Mouse (Mus musculus) embryonic facial prominence, embryonic 14.5 days (tissue): ENCODE measurements around the gene Atrnl1. TPM values are rescaled to one million over a fixed set of nuclear protein-coding genes. Genes with fewer than 3 reads are reported as not detected.
"Not testable (repeated sequence)": the region's sequence is repeated elsewhere in the genome, so short reads cannot be mapped to it uniquely, and the experiment has no call there.

Source experiments
- ATAC-seq: fragments of 200-750 bp; cut with Nextera tagmentation; 2 replicates; pipeline ENCODE4 v1.8.0; 2017; ENCODE audit warnings: low read depth, moderate number of reproducible peaks, moderate TSS enrichment
- DNase-seq: peaks from one replicate; pipeline ENCODE4 v3.0.0-alpha.2; 2015; ENCODE audit warnings: low spot score
- H3K27ac ChIP-seq: fragments of 300-500 bp; sonication (generic); replicated peaks from 2 replicates; pipeline ENCODE4 v1.5.1; 2014; ENCODE audit warnings: low read depth, mild to moderate bottlenecking, low read length, moderate library complexity
- H3K27me3 ChIP-seq: fragments of 300-500 bp; sonication (generic); replicated peaks from 2 replicates; pipeline ENCODE4 v1.6.1; 2014; ENCODE audit warnings: low read length; ENCODE audit not compliant: control insufficient read depth, insufficient read depth
- H3K36me3 ChIP-seq: fragments of 300-500 bp; sonication (generic); 2 replicates; pipeline ENCODE4 v1.6.1; 2014; ENCODE audit warnings: low read length, mixed read lengths; ENCODE audit not compliant: control insufficient read depth, insufficient read depth
- H3K4me1 ChIP-seq: fragments of 300-500 bp; sonication (generic); 2 replicates; pipeline ENCODE4 v1.6.1; 2014; ENCODE audit warnings: antibody characterized with exemption, low read length; ENCODE audit not compliant: control insufficient read depth, insufficient read depth
- H3K4me2 ChIP-seq: fragments of 300-500 bp; sonication (generic); 2 replicates; pipeline ENCODE4 v1.6.1; 2014; ENCODE audit warnings: low read depth, mild to moderate bottlenecking, low read length, moderate library complexity, mixed read lengths
- H3K4me3 ChIP-seq: fragments of 300-500 bp; sonication (generic); 2 replicates; pipeline ENCODE4 v1.5.1; 2014; ENCODE audit warnings: low read depth, mild to moderate bottlenecking, low read length
- H3K9ac ChIP-seq: fragments of 300-500 bp; sonication (generic); 2 replicates; pipeline ENCODE4 v1.6.1; 2014; ENCODE audit warnings: low read depth, mild to moderate bottlenecking, low read length, moderate library complexity, mixed read lengths
- H3K9me3 ChIP-seq: fragments of 300-500 bp; sonication (generic); 2 replicates; pipeline ENCODE4 v1.6.1; 2016; ENCODE audit warnings: low read length; ENCODE audit not compliant: control insufficient read depth
- WGBS: fragments of 180-500 bp; shearing (Covaris S2); extraction: QIAGEN DNeasy Blood & Tissue Kit; methylation state at CpG from one replicate; pipeline ENCODE4 v1.1.7; 2014; 5-methylcytosine and 5-hydroxymethylcytosine counted together
- polyA plus RNA-seq: library from polyadenylated mRNA; unstranded; fragments of >200 nt; fragmentation: Nextera tagmentation; extraction: Ambion mirVana; gene quantifications from 2 replicates; pipeline ENCODE4 v1.2.1, GENCODE M21; 2014

The Atrnl1 gene
- polyA plus RNA-seq, 1 experiment from 2014 or later, result 7.2 TPM

DNA sequence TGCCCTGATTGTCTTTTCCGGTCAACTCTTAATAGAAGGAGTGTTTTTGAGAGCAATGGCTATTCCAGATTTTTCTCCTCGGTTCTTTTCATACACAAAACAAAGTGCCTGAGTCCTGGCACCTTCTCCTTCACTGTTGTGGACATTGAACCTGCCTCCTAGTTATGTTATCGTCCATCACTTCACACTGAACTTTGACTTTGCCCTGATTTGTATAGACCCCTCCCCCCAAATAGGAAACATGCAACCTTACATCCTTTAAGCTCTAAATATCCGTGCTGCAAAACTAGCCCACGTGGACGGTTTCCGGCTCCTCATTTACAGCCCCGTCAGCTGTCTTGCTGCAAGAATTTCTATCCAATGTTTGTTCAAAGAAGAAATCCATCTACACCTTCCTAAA, 432.3 kb downstream of the Atrnl1 start:
- no peak overlapping the region for H3K27ac ChIP-seq

GRCm38 (mm10) chr19:58043550-58043949, 432.7 kb downstream of the Atrnl1 start:
- Histone ChIP-seq H3K4me3 (no peak overlapping the region), H3K27ac (no peak overlapping the region; the same call in 1 of the 2 replicates), H3K36me3 (0 out of 2 replicates have a peak, but pooled peaks cover 3% of the 10 kb centered on the region), H3K4me1 (peaks cover 9% of the 10 kb centered on the region; the same call in 1 of the 2 replicates), H3K9me3 (no peaks in the 10 kb centered on the region), H3K27me3 (no peaks in the 10 kb centered on the region), H3K9ac (no peak overlapping the region), H3K4me2 (no peak overlapping the region)
- DNase-seq (peak; percentile 49), ATAC-seq (0 out of 2 replicates have a peak, but pooled peaks have one; percentile 30)
- 28% methylated on average over 4 of the region's 4 CpGs for WGBS

More for the DNA sequence above, 432.3 kb downstream of the Atrnl1 start:
- Histone ChIP-seq H3K9ac (no peak overlapping the region), H3K9me3 (no peaks in the 10 kb centered on the region), H3K36me3 (0 out of 2 replicates have a peak, but pooled peaks cover 3% of the 10 kb centered on the region), H3K4me2 (no peak overlapping the region), H3K4me1 (peaks cover 9% of the 10 kb centered on the region; the same call in 1 of the 2 replicates), H3K4me3 (no peak overlapping the region), H3K27me3 (no peaks in the 10 kb centered on the region)
- DNase-seq, result no peak
- 57% methylated on average over 8 of the region's 8 CpGs for WGBS
- ATAC-seq, result no peak

- DNase-seq (no peak), ATAC-seq (no peak)
- Histone ChIP-seq H3K9ac (no peak overlapping the region), H3K27ac (no peak overlapping the region), H3K4me2 (no peak overlapping the region), H3K36me3 (0 out of 2 replicates have a peak, but pooled peaks cover 3% of the 10 kb centered on the region), H3K4me3 (no peak overlapping the region), H3K27me3 (no peaks in the 10 kb centered on the region), H3K9me3 (no peaks in the 10 kb centered on the region), H3K4me1 (peaks cover 9% of the 10 kb centered on the region; the same call in 1 of the 2 replicates)
- 82% methylated on average over 5 of the region's 5 CpGs for WGBS
These were observed 434.0 kb downstream of the Atrnl1 start for GRCm38 (mm10) chr19:58044816-58045215.

- no peak overlapping the region for H3K4me2 ChIP-seq
- DNase-seq (no peak), ATAC-seq (no peak)
- H3K9me3 ChIP-seq, result no peaks in the 10 kb centered on the region
- no peak overlapping the region for H3K9ac ChIP-seq
- H3K36me3 ChIP-seq, result 0 out of 2 replicates have a peak, but pooled peaks cover 3% of the 10 kb centered on the region
- peaks cover 9% of the 10 kb centered on the region; the same call in 1 of the 2 replicates for H3K4me1 ChIP-seq
- H3K4me3 ChIP-seq, result no peak overlapping the region
- no peaks in the 10 kb centered on the region for H3K27me3 ChIP-seq
- no peak overlapping the region for H3K27ac ChIP-seq
- 85% methylated on average over 7 of the region's 7 CpGs for WGBS
These were observed 435.8 kb downstream of the Atrnl1 start for GRCm38 (mm10) chr19:58046656-58047055.

DNA sequence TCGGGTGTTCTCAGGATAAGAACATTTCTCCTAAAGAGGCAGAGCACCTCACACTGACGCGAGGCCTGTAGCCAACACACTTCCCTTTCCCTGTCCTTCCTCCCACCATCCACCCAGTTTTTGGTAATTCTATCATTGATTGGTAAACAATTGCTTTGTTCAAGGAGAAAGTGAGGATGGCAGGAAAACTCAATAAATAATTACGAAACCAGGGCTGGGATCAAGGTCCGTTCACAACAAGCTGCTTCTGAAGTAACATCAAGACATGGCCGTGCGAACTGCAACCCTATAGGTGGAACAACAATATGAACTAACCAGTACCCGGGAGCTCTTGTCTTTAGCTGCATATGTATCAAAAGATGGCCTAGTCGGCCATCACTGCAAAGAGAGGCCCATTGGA, 439.6 kb downstream of the Atrnl1 start:
- not testable (repeated sequence) for H3K9ac ChIP-seq, H3K27ac ChIP-seq, H3K9me3 ChIP-seq, H3K4me1 ChIP-seq, H3K4me2 ChIP-seq, H3K36me3 ChIP-seq, DNase-seq, H3K27me3 ChIP-seq, ATAC-seq, H3K4me3 ChIP-seq
- 93% methylated on average over 8 of the region's 9 CpGs for WGBS

DNA sequence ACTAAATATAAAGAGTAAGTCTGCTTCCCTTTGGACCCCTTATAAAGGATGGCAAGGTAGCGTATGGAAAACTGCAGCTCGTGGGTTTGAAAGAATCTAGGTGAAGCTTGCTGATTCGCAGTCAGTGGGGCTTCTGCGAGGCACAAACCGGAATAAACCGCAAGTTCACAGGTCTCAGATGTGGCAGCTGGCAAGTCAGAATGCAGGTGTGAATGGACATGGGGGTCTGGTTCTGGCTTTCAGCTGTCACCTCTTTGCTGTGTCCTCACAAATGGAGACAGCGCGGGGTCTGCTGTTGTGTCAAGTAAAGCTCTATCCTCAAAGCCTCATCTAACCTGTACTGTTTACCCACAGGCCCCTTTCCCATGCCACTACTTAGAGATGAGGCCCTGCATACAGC, 440.2 kb downstream of the Atrnl1 start:
- Histone ChIP-seq H3K36me3 (0 out of 2 replicates have a peak, but pooled peaks cover 3% of the 10 kb centered on the region), H3K27me3 (no peaks in the 10 kb centered on the region), H3K9me3 (no peaks in the 10 kb centered on the region), H3K4me3 (no peak overlapping the region), H3K4me2 (no peak overlapping the region), H3K9ac (no peak overlapping the region), H3K27ac (no peak overlapping the region), H3K4me1 (no peaks in the 10 kb centered on the region)
- no peak for ATAC-seq
- WGBS, result 85% methylated on average over 8 of the region's 8 CpGs
- DNase-seq, result no peak

GRCm38 (mm10) chr19:58051905-58052304, 441.1 kb downstream of the Atrnl1 start:
- Histone ChIP-seq H3K27me3 (no peaks in the 10 kb centered on the region), H3K4me3 (no peak overlapping the region), H3K9me3 (no peaks in the 10 kb centered on the region), H3K4me2 (no peak overlapping the region), H3K27ac (no peak overlapping the region), H3K9ac (no peak overlapping the region), H3K36me3 (0 out of 2 replicates have a peak, but pooled peaks cover 3% of the 10 kb centered on the region), H3K4me1 (no peaks in the 10 kb centered on the region)
- 84% methylated on average over 13 of the region's 13 CpGs for WGBS
- no peak for DNase-seq
- ATAC-seq, result no peak

DNA sequence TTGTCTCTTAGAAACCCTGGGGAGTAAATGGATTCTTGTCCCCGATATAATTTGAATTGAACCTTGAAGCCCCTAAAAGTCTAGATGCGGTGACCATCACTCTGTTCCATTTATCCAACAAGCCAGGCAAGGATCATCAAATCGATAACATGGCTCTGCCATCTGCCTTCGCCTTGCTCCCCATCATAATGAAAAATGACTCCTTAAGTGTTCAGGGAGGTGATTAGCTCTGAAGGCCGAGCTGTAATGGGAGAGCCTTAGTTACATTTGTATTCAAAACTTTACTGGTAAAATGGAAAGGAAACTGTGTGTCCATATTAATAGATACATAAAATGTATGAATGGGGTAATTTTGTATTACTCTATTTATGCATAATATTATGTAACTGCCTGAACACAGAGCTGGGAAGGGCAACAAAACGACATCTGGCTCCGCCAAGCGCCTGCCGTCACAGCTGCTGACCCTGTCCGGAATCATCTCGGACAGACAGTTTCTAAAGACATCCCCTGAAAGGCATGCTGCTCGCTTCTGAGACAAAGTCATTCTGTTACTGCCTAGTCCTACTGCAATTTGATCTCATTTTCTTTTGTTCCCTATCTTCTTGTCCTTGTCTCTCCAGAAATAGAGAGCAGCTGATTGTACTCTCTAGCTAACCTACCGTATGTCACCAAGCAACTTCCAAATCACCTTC, 441.8 kb downstream of the Atrnl1 start:
- H3K4me1 ChIP-seq, result no peaks in the 10 kb centered on the region
- no peak overlapping the region for H3K4me3 ChIP-seq
- no peak overlapping the region for H3K27ac ChIP-seq
- 58% methylated on average over 13 of the region's 13 CpGs for WGBS
- no peaks in the 10 kb centered on the region for H3K27me3 ChIP-seq
- H3K9me3 ChIP-seq, result no peaks in the 10 kb centered on the region
- H3K36me3 ChIP-seq, result 0 out of 2 replicates have a peak, but pooled peaks cover 2% of the 10 kb centered on the region
- no peak for DNase-seq
- no peak overlapping the region for H3K4me2 ChIP-seq
- no peak overlapping the region for H3K9ac ChIP-seq
- ATAC-seq, result no peak

DNA sequence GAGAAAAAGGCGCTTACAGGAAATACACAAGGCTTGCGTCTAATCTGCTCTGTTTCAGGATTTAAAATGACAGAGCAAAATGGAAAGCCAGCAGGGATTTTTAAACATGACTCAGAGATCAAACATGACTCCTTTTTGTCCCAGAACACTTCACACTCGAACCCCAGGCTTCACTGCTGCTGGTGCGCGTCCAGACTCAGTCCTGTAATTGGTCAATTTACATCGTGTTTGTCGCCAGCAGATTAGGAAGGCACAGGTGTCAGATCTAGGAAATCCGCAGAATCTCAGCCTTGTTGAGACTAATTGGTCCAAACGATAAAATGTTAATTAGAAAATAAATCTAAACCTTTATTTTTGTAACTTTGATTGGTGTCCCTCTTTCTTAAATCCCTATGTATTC, 448.9 kb downstream of the Atrnl1 start:
- Histone ChIP-seq H3K4me2 (no peak overlapping the region), H3K36me3 (no peaks in the 10 kb centered on the region), H3K9me3 (no peaks in the 10 kb centered on the region), H3K9ac (no peak overlapping the region), H3K27me3 (no peaks in the 10 kb centered on the region), H3K27ac (no peak overlapping the region), H3K4me3 (no peak overlapping the region), H3K4me1 (peaks cover 33% of the 10 kb centered on the region)
- DNase-seq (no peak), ATAC-seq (no peak)
- WGBS, result 29% methylated on average over 9 of the region's 9 CpGs
